Mouse (Mus musculus) macrophage (primary cell): ENCODE results near the gene Mettl6. TPM values are rescaled to one million over a fixed set of nuclear protein-coding genes. Genes with fewer than 3 reads are reported as not detected.
"Not testable (repeated sequence)": the region's sequence is repeated elsewhere in the genome, so short reads cannot be mapped to it uniquely, and the experiment has no call there.

Experiments
- H3K27ac ChIP-seq: fragments of 350-480 bp; formaldehyde crosslinking; 2 replicates; pipeline ENCODE4 v1.9.0; 2021
- H3K36me3 ChIP-seq: fragments of 350-480 bp; formaldehyde crosslinking; 2 replicates; pipeline ENCODE4 v1.9.0; 2021; ENCODE audit errors: inconsistent target
- H3K4me3 ChIP-seq: fragments of 350-480 bp; formaldehyde crosslinking; 2 replicates; pipeline ENCODE4 v1.9.0; 2021; ENCODE audit errors: inconsistent target
- H3K79me2 ChIP-seq: fragments of 350-480 bp; formaldehyde crosslinking; 2 replicates; pipeline ENCODE4 v1.9.0; 2021; ENCODE audit errors: inconsistent target
- WGBS: methylation state at CpG from one replicate; pipeline ENCODE4 v1.1.7; 2026; ENCODE audit warnings: inconsistent platforms; ENCODE audit not compliant: missing documents; 5-methylcytosine and 5-hydroxymethylcytosine counted together
- polyA plus RNA-seq: library from polyadenylated mRNA; stranded (reverse); fragments of 250-400 nt; gene quantifications from 3 replicates; pipeline ENCODE4 v1.2.4, GENCODE M21; 2018; ENCODE audit warnings: inconsistent platforms

Mettl6 gene
- polyA plus RNA-seq, 1 experiment from 2014 or later = 35.1 TPM

DNA sequence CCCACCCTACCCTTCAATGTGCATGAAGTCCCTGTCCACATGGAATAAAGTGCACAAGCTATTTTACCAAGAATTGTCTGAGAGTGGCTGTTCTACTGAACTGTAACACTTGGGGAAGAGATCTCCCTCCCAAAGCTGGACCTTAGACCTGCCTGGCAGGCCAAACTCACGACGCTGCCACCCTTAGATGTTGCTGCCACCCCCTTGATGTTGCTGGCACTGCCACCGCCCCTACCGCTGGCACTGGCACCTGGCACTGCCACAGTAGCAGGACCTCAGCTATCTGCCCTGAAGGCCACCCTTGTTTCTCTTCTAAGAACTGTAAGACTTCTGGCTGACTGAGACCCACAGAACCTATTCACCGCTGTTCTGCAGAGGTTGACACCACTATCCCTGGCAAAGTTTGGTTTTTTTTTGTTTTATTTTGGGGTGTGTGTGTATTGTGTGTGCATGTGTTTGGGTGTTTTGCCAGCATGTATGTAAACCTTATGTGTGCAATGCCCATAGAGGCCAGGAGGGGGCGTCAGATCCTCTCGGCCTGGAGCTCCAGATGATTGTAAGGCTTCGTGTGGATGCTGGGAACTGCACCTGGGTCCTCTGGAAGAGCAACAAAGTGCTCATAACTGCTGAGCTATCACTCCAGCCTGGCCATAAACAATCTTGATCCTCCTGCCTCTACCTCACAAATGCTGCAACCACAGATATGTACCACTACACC lies 39.8 kb downstream of the Mettl6 start:
- Histone ChIP-seq H3K27ac (no peak overlapping the region), H3K36me3 (no peaks in the 10 kb centered on the region), H3K4me3 (no peak overlapping the region), H3K79me2 (no peaks in the 10 kb centered on the region)
- WGBS = 92% methylated on average over 8 of the region's 8 CpGs

- 95% methylated on average over 11 of the region's 12 CpGs for WGBS
- not testable (repeated sequence) for H3K4me3 ChIP-seq, H3K79me2 ChIP-seq, H3K27ac ChIP-seq, H3K36me3 ChIP-seq
Measured at GRCm38 (mm10) chr14:31453946-31454345, 40.9 kb downstream of the Mettl6 start.

DNA sequence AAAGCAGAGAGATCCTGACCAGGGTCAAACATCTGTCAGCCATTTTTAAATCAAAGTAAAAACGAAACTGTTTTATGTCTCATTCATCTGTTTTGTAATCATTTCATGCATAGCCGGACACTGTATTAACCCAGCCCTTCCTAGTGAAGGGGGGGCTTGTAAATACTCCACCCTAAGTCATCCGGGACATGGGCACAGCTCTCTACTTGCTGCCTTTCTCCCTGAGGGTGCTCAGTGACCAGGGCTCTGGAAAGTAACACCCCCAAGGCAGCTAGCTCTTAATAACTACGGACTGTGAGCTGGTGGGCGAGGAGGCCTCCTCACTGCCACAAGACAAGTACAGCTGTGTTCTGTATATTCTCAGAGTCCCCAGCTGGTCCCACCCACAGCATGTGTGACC lies 45.8 kb downstream of the Mettl6 start:
- Histone ChIP-seq H3K4me3 (no peak overlapping the region), H3K27ac (no peak overlapping the region), H3K36me3 (no peaks in the 10 kb centered on the region), H3K79me2 (no peaks in the 10 kb centered on the region)
- 81% methylated on average over 5 of the region's 5 CpGs for WGBS

DNA sequence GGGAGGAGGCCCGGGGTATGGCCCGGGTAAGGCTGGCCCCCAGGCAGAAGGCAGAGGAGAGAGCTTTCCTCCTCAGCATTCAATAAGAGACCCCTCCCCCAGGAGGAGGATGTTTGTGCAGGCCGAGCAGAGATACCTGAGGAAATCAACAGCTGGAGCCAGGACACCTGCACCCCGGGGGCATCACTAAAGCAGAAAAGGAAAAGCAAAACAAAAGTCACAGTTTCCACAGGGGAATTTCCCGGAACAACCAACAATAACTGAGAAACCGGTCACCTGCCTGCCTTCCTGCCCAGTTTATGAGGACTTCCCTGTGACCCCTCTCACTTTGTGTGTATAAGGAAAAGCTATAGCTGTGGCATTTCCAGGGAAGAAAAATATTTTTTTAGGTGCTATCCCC lies 51.2 kb downstream of the Mettl6 start:
- Histone ChIP-seq H3K36me3 (no peaks in the 10 kb centered on the region), H3K79me2 (no peaks in the 10 kb centered on the region), H3K27ac (no peak overlapping the region), H3K4me3 (no peak overlapping the region)
- WGBS = 93% methylated on average over 6 of the region's 6 CpGs

- Histone ChIP-seq H3K4me3 (no peak overlapping the region), H3K79me2 (peaks cover under 1% of the 10 kb centered on the region; the same call in 1 of the 2 replicates), H3K36me3 (no peaks in the 10 kb centered on the region), H3K27ac (no peak overlapping the region)
- WGBS = 41% methylated on average over 5 of the region's 6 CpGs
Measured at GRCm38 (mm10) chr14:31440725-31441124, 54.1 kb downstream of the Mettl6 start.

DNA sequence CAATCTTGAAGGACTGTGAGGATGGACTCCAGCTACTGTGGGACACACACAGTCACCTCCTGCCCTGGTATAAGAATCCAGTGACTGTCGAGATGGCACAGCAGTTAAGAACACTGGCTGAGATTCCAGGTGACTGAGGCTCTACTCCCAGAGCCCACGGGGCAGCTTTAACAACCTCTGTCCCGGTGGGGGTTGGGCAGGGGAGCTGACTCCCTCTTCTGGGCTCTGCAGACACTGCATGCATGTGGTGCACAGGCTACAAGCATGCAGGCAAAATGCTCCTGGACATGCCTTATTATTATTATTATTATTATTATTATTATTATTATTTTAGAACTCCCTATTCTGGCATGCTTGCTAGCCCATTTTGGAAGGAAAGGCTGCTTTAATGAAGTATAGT lies 54.6 kb downstream of the Mettl6 start:
- Histone ChIP-seq H3K36me3 (no peaks in the 10 kb centered on the region), H3K79me2 (peaks cover 5% of the 10 kb centered on the region), H3K4me3 (no peak overlapping the region), H3K27ac (no peak overlapping the region)
- 80% methylated on average over 3 of the region's 3 CpGs for WGBS

- H3K79me2 ChIP-seq = peaks cover 15% of the 10 kb centered on the region
- H3K27ac ChIP-seq = no peak overlapping the region
- no peak overlapping the region for H3K4me3 ChIP-seq
- H3K36me3 ChIP-seq = no peaks in the 10 kb centered on the region
- 96% methylated on average over 10 of the region's 11 CpGs for WGBS
Measured at GRCm38 (mm10) chr14:31439279-31439678, 55.6 kb downstream of the Mettl6 start.

GRCm38 (mm10) chr14:31437826-31438529 lies 56.9 kb downstream of the Mettl6 start:
- Histone ChIP-seq H3K36me3 (0 out of 2 replicates have a peak, but pooled peaks cover 4% of the 10 kb centered on the region), H3K4me3 (no peak overlapping the region), H3K79me2 (peaks cover 28% of the 10 kb centered on the region), H3K27ac (no peak overlapping the region)
- WGBS = 86% methylated on average over 8 of the region's 8 CpGs

- Histone ChIP-seq H3K4me3 (peak within 1 kb of the TSS; percentile 86), H3K27ac (peak within 1 kb of the TSS; percentile 77), H3K79me2 (peaks cover 46% of the 10 kb centered on the region), H3K36me3 (0 out of 2 replicates have a peak, but pooled peaks cover 5% of the 10 kb centered on the region)
- 12% methylated on average over 48 of the region's 49 CpGs for WGBS
Measured at GRCm38 (mm10) chr14:31435930-31436693, 58.7 kb downstream of the Mettl6 start, which contains the start of gene Sh3bp5. Gene Sh3bp5 (minus strand): TSS chr14:31436078.

- WGBS = 5% methylated on average over 50 of the region's 53 CpGs
- peak overlapping the region; percentile 77 for H3K27ac ChIP-seq
- 0 out of 2 replicates have a peak, but pooled peaks cover 5% of the 10 kb centered on the region for H3K36me3 ChIP-seq
- H3K4me3 ChIP-seq = peak overlapping the region; percentile 86
- peaks cover 55% of the 10 kb centered on the region for H3K79me2 ChIP-seq
Measured at GRCm38 (mm10) chr14:31435018-31435915, 59.6 kb downstream of the Mettl6 start.

DNA sequence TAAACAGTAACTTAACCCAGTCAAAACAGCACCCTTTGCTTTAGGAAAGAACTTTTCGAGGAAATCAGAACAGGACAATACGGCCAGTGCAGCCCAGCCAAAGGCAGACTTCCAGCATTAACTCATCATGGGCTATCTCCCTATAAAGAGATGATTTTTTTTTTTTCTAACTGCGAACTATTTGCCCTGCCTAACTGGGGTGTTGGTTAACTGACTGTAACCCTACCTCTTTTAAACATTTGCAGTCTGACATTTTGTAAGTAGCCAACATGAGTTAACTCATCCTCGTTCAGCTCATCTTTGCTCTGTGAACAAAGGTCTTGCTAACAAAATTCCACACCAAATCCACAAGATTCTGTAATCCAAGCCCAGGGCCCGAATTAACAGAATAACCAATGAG lies 60.4 kb downstream of the Mettl6 start:
- Histone ChIP-seq H3K79me2 (peaks cover 63% of the 10 kb centered on the region), H3K36me3 (0 out of 2 replicates have a peak, but pooled peaks cover 5% of the 10 kb centered on the region), H3K27ac (peak overlapping the region; percentile 77), H3K4me3 (peak overlapping the region; percentile 86)
- WGBS = 94% methylated on average over 5 of the region's 5 CpGs

DNA sequence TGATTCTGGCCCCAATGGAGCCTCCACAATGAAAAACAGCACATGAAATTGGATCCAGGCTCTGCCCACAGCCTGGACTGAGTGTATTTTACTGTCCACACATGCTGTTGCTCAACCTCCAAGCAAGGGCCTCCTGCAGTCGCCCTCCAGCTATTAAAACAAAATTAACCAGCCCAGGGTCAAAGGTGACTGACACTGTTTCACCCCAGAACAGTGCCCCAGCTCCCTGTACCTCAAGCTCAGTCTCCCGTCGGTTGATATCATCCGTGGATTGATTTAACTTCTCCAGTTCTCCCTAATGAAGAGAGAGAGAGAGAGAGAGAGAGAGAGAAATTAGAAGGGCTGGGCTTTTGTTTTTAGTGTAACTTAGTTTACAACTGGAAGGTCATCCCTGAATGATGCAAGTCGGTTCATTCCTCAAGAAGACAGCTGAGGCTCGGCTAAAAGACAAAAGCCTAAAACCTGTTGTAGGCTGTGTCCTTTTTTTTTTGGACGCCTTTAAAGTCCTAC lies 60.9 kb downstream of the Mettl6 start:
- H3K79me2 ChIP-seq = peaks cover 68% of the 10 kb centered on the region
- H3K4me3 ChIP-seq = no peak overlapping the region
- peak overlapping the region; percentile 49 for H3K27ac ChIP-seq
- peaks cover 8% of the 10 kb centered on the region; the same call in 1 of the 2 replicates for H3K36me3 ChIP-seq
- 81% methylated on average over 7 of the region's 7 CpGs for WGBS

DNA sequence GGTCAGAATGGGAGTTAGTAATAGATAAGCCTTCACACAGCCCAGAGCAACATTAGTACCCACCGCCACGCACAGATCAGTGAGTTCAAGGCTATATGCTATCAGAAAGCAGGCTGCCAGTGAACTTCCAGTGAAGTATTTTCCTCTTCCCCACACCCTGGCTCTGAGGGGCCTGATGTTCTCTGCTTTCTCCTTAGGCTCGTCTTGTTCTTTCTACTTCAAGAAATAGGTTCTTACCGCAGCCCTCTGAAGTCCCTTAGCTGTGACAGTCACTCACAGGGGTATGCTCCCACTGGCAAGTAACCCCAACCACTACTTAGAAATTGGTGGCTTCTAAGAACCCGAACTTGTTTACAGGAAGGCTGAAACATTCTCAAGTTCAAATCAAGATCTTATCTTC lies 61.7 kb downstream of the Mettl6 start:
- Histone ChIP-seq H3K4me3 (no peak overlapping the region), H3K79me2 (peaks cover 76% of the 10 kb centered on the region), H3K36me3 (peaks cover 16% of the 10 kb centered on the region; the same call in 1 of the 2 replicates), H3K27ac (peak overlapping the region; percentile 49)
- 62% methylated on average over 4 of the region's 5 CpGs for WGBS
